Mouse (Mus musculus): ENCODE data around the gene Ly6g5b.

Ly6g5b gene

GRCm38 (mm10) chr17:35104754-35105153, 10.5 kb downstream of the Ly6g5b start:
- no peak for DNase-seq

- DNase-seq: peak in 1 of 2 experiments; percentile 12
These were observed 11.1 kb downstream of the Ly6g5b start for GRCm38 (mm10) chr17:35104079-35104478.

- peak; percentile 27 to 43 for DNase-seq
These were observed 12.0 kb downstream of the Ly6g5b start for GRCm38 (mm10) chr17:35103221-35103690.

GRCm38 (mm10) chr17:35102299-35102698, 12.9 kb downstream of the Ly6g5b start:
- DNase-seq: peak; percentile 61 to 70

- no peak for DNase-seq
These were observed 14.1 kb downstream of the Ly6g5b start for GRCm38 (mm10) chr17:35101161-35101560.

GRCm38 (mm10) chr17:35100196-35100765, 14.9 kb downstream of the Ly6g5b start:
- DNase-seq: no peak

GRCm38 (mm10) chr17:35097164-35097655, 18.0 kb downstream of the Ly6g5b start:
- DNase-seq: peak; percentile 78 to 79

- DNase-seq: peak; percentile 58 to 61
These were observed 18.6 kb downstream of the Ly6g5b start for GRCm38 (mm10) chr17:35096597-35096996.

GRCm38 (mm10) chr17:35094475-35095365, 20.5 kb downstream of the Ly6g5b start:
- DNase-seq: no peak

GRCm38 (mm10) chr17:35092403-35093198, 22.6 kb downstream of the Ly6g5b start:
- peak; percentile 57 to 68 for DNase-seq

- peak; percentile 89 to 91 for DNase-seq
These were observed 24.9 kb downstream of the Ly6g5b start for GRCm38 (mm10) chr17:35090166-35090932.

GRCm38 (mm10) chr17:35088825-35089644, 26.2 kb downstream of the Ly6g5b start, which contains the start of gene Abhd16a:
Gene Abhd16a, plus strand, starts transcription at chr17:35089263.
- DNase-seq: peak; percentile 97 to 98

GRCm38 (mm10) chr17:35088151-35088550, 27.1 kb downstream of the Ly6g5b start:
- peak; percentile 45 to 62 for DNase-seq

- DNase-seq: no peak
These were observed 29.9 kb downstream of the Ly6g5b start, which contains the start of gene Ly6g6f for GRCm38 (mm10) chr17:35085208-35085865. Gene Ly6g6f, minus strand, starts transcription at chr17:35085610.

- no peak for DNase-seq
These were observed 31.2 kb downstream of the Ly6g5b start for GRCm38 (mm10) chr17:35083929-35084497.

GRCm38 (mm10) chr17:35082841-35083576, 32.2 kb downstream of the Ly6g5b start:
- DNase-seq: peak; percentile 52 to 57

GRCm38 (mm10) chr17:35080710-35081109, 34.5 kb downstream of the Ly6g5b start:
- no peak for DNase-seq

GRCm38 (mm10) chr17:35080248-35080647, 35.0 kb downstream of the Ly6g5b start:
- DNase-seq: no peak

GRCm38 (mm10) chr17:35079778-35080177, 35.5 kb downstream of the Ly6g5b start:
- DNase-seq: no peak

Measured in cerebellum, postnatal 10 days (tissue).